Mouse (Mus musculus): ENCODE data around the gene Basp1. TPM values are rescaled to one million over a fixed set of nuclear protein-coding genes. Genes with fewer than 3 reads are reported as not detected.

The Basp1 gene
- total and polyA plus RNA-seq, 3 experiments = 0.04 to 2.5 (median 1.6) TPM

DNA sequence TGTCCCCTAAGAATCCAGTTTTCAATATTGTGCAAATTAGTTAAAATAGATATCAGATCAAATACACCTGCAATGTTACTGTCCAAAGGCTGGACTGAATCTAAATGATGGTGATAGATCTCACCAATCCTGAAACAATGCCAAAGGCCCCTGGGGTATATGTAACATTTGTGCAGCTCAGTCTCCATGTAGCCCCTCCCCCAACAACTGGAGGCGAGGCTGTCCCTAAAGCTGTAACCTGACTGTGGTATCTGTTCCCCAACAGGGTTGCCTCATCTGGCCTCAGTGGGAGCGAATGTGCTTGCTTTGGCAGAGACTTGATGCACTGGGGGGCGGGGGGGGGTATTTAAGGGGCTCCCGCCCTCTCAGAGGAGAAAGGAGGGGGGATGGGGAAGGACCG is 52.7 kb downstream of the Basp1 start:
- Histone ChIP-seq H3K79me2 (replicated peaks; ENCODE audit: control insufficient read depth, extremely low read depth, insufficient read depth, poor library complexity, severe bottlenecking) (no peaks in the 10 kb centered on the region), H3K4me2 (ENCODE audit: insufficient read depth, low read depth, poor library complexity, severe bottlenecking) (no peak overlapping the region), H3K36me3 (replicated peaks in 1 of 2; ENCODE audit: control insufficient read depth in 1 of 2, insufficient read depth in 1 of 2, low read length in 1 of 2) (peaks cover 0 to 4% of the 10 kb centered on the region in 2 experiments), H3K27me3 (replicated peaks) (peaks cover 2% of the 10 kb centered on the region), H3K9ac (ENCODE audit: insufficient read depth, low read depth) (no peak overlapping the region), H3K27ac (ENCODE audit: insufficient read depth, low read depth) (no peak overlapping the region), H3K4me3 (replicated peaks in 1 of 3; ENCODE audit: low read depth in 2 of 3, low read length in 2 of 3, poor library complexity in 1 of 3) (no peak overlapping the region), H3K4me1 (ENCODE audit: control insufficient read depth in 1 of 2, insufficient read depth in 2 of 2) (peaks cover 0 to 49% of the 10 kb centered on the region in 2 experiments; a peak in 2 of 4 replicates), H3K9me3 (replicated peaks; ENCODE audit: low read length) (peaks cover 8% of the 10 kb centered on the region)
- no peak for DNase-seq (ENCODE audit: extremely low read depth)
- TF ChIP-seq RCOR1 (conservative IDR thresholded peaks at IDR 0.05; ENCODE audit: low read depth, low read length) (no peak), EP300 (IDR thresholded peaks at IDR 0.05; ENCODE audit: low read length) (no peak), PAX5 (IDR thresholded peaks at IDR 0.05; ENCODE audit: low read length) (no peak), JUND (conservative IDR thresholded peaks at IDR 0.05; ENCODE audit: low read depth, low read length) (no peak), USF2 (conservative IDR thresholded peaks at IDR 0.05; ENCODE audit: low read depth, low read length) (no peak), MAFK (IDR thresholded peaks at IDR 0.05; ENCODE audit: insufficient replicate concordance, low read length) (no peak), CTCF (conservative IDR thresholded peaks at IDR 0.05 in 1 of 2, IDR thresholded peaks at IDR 0.05 in 1 of 2; ENCODE audit: low read depth in 2 of 2, low read length in 2 of 2) (no peak), POLR2AphosphoS2 (IDR thresholded peaks at IDR 0.05; ENCODE audit: low read depth, low read length) (no peak), USF1 (IDR thresholded peaks at IDR 0.05; ENCODE audit: low read depth, low read length) (no peak), SIN3A (IDR thresholded peaks at IDR 0.05; ENCODE audit: low read length) (no peak), NRF1 (IDR thresholded peaks at IDR 0.05; ENCODE audit: low read depth, low read length) (no peak), RAD21 (IDR thresholded peaks at IDR 0.05; ENCODE audit: low read depth, low read length) (no peak), POLR2A (IDR thresholded peaks at IDR 0.05; ENCODE audit: low read depth, low read length) (no peak), ZKSCAN1 (IDR thresholded peaks at IDR 0.05; ENCODE audit: borderline replicate concordance, low read depth, low read length) (no peak), HCFC1 (IDR thresholded peaks at IDR 0.05; ENCODE audit: low read depth, low read length) (no peak), MEF2A (IDR thresholded peaks at IDR 0.05; ENCODE audit: borderline replicate concordance, low read depth, low read length) (no peak), MYC (IDR thresholded peaks at IDR 0.05; ENCODE audit: low read depth, low read length) (no peak), BHLHE40 (IDR thresholded peaks at IDR 0.05; ENCODE audit: low read depth, low read length) (no peak)
- dilution Hi-C loops (cut with MboI; ENCODE audit: extremely low pct_ligation_motif_present, extremely low pct_unique_long_range_greater_than_20kb, low sequenced_read_pairs) = no loop called here
- in situ Hi-C loops (cut with MboI; ENCODE audit: low pct_ligation_motif_present, low pct_unique_long_range_greater_than_20kb, low sequenced_read_pairs) = no loop called here

GRCm38 (mm10) chr15:25358680-25359097 is 54.9 kb downstream of the Basp1 start:
- no peak for TF ChIP-seq ZKSCAN1 (IDR thresholded peaks at IDR 0.05; ENCODE audit: borderline replicate concordance, low read depth, low read length)
- no peak for TF ChIP-seq MYC (IDR thresholded peaks at IDR 0.05; ENCODE audit: low read depth, low read length)
- no peak for TF ChIP-seq POLR2AphosphoS2 (IDR thresholded peaks at IDR 0.05; ENCODE audit: low read depth, low read length)
- no peak for TF ChIP-seq MAFK (IDR thresholded peaks at IDR 0.05; ENCODE audit: insufficient replicate concordance, low read length)
- peak; percentile 89 for TF ChIP-seq ZNF384 (IDR thresholded peaks at IDR 0.05; ENCODE audit: low read depth, low read length)
- TF ChIP-seq POLR2A (IDR thresholded peaks at IDR 0.05; ENCODE audit: low read depth, low read length) = no peak
- peak; percentile 78 for TF ChIP-seq MEF2A (IDR thresholded peaks at IDR 0.05; ENCODE audit: borderline replicate concordance, low read depth, low read length)
- TF ChIP-seq TBP (conservative IDR thresholded peaks at IDR 0.05; ENCODE audit: low read depth, low read length) = no peak
- no peak for TF ChIP-seq GABPA (IDR thresholded peaks at IDR 0.05; ENCODE audit: insufficient replicate concordance, low read depth, low read length)
- no peak for TF ChIP-seq CTCF (conservative IDR thresholded peaks at IDR 0.05 in 1 of 2, IDR thresholded peaks at IDR 0.05 in 1 of 2; ENCODE audit: low read depth in 2 of 2, low read length in 2 of 2)
- peak; percentile 74 for TF ChIP-seq ETS1 (conservative IDR thresholded peaks at IDR 0.05; ENCODE audit: low read depth, low read length)
- TF ChIP-seq SMC3 (IDR thresholded peaks at IDR 0.05; ENCODE audit: low read depth, low read length) = no peak
- no peak for TF ChIP-seq SIN3A (IDR thresholded peaks at IDR 0.05; ENCODE audit: low read length)
- no peak for TF ChIP-seq KAT2A (IDR thresholded peaks at IDR 0.05; ENCODE audit: insufficient replicate concordance, low read length)
- TF ChIP-seq EP300 (IDR thresholded peaks at IDR 0.05; ENCODE audit: low read length) = no peak
- TF ChIP-seq MAZ (IDR thresholded peaks at IDR 0.05; ENCODE audit: low read depth, low read length) = no peak
- no peak for TF ChIP-seq ELF1 (IDR thresholded peaks at IDR 0.05; ENCODE audit: low read depth, low read length)
- TF ChIP-seq RCOR1 (conservative IDR thresholded peaks at IDR 0.05; ENCODE audit: low read depth, low read length) = no peak
- peak; percentile 49; the same call in 1 of the 2 replicates for TF ChIP-seq BHLHE40 (IDR thresholded peaks at IDR 0.05; ENCODE audit: low read depth, low read length)
- no peak for TF ChIP-seq UBTF (IDR thresholded peaks at IDR 0.05; ENCODE audit: low read depth, low read length)
- TF ChIP-seq PAX5 (IDR thresholded peaks at IDR 0.05; ENCODE audit: low read length) = no peak
- no peak for TF ChIP-seq E2F4 (IDR thresholded peaks at IDR 0.05; ENCODE audit: insufficient replicate concordance, low read depth, low read length)
- TF ChIP-seq IRF4 (IDR thresholded peaks at IDR 0.05; ENCODE audit: low read depth, low read length) = no peak
- no peak for TF ChIP-seq CHD1 (IDR thresholded peaks at IDR 0.05; ENCODE audit: low read depth, low read length)
- Histone ChIP-seq H3K27ac (ENCODE audit: insufficient read depth, low read depth) (no peak overlapping the region), H3K4me2 (ENCODE audit: insufficient read depth, low read depth, poor library complexity, severe bottlenecking) (peak overlapping the region; percentile 29; the same call in 1 of the 2 replicates), H3K79me2 (replicated peaks; ENCODE audit: control insufficient read depth, extremely low read depth, insufficient read depth, poor library complexity, severe bottlenecking) (no peaks in the 10 kb centered on the region), H3K9ac (ENCODE audit: insufficient read depth, low read depth) (no peak overlapping the region), H3K36me3 (replicated peaks in 1 of 2; ENCODE audit: control insufficient read depth in 1 of 2, insufficient read depth in 1 of 2, low read length in 1 of 2) (no peaks in the 10 kb centered on the region), H3K27me3 (replicated peaks) (peaks cover 2% of the 10 kb centered on the region), H3K4me3 (replicated peaks in 1 of 3; ENCODE audit: low read depth in 2 of 3, low read length in 2 of 3, poor library complexity in 1 of 3) (peak overlapping the region in 2 of 3 experiments; percentile 24 to 45), H3K4me1 (ENCODE audit: control insufficient read depth in 1 of 2, insufficient read depth in 2 of 2) (peaks cover 0 to 70% of the 10 kb centered on the region in 2 experiments; a peak in 2 of 4 replicates), H3K9me3 (replicated peaks; ENCODE audit: low read length) (no peaks in the 10 kb centered on the region)
- in situ Hi-C loops (cut with MboI; ENCODE audit: low pct_ligation_motif_present, low pct_unique_long_range_greater_than_20kb, low sequenced_read_pairs) (no loop called here), dilution Hi-C loops (cut with MboI; ENCODE audit: extremely low pct_ligation_motif_present, extremely low pct_unique_long_range_greater_than_20kb, low sequenced_read_pairs) (no loop called here)
- peak; percentile 81 for DNase-seq (ENCODE audit: extremely low read depth)

All from CH12.LX (cell line).